Mouse (Mus musculus) testis, adult 2 months (tissue): ENCODE measurements around the gene Tmem265. TPM values are rescaled to one million over a fixed set of nuclear protein-coding genes. Genes with fewer than 3 reads are reported as not detected.

Source experiments
- H3K27ac ChIP-seq: fragments of 200-500 bp; 2 replicates; pipeline ENCODE4 v1.5.1; 2012; ENCODE audit warnings: low read depth, low read length; ENCODE audit not compliant: control insufficient read depth, insufficient read depth
- H3K27me3 ChIP-seq: fragments of 200-500 bp; 2 replicates; pipeline ENCODE4 v1.6.1; 2012; ENCODE audit warnings: mild to moderate bottlenecking, low read length, moderate library complexity; ENCODE audit not compliant: control insufficient read depth, insufficient read depth
- H3K36me3 ChIP-seq: fragments of 200-500 bp; 2 replicates; pipeline ENCODE4 v1.6.1; 2012; ENCODE audit warnings: mild to moderate bottlenecking, low read length; ENCODE audit not compliant: control insufficient read depth, insufficient read depth
- H3K4me1 ChIP-seq: fragments of 200-500 bp; 2 replicates; pipeline ENCODE4 v1.6.1; 2012; ENCODE audit warnings: low read length; ENCODE audit not compliant: control insufficient read depth, insufficient read depth
- H3K4me3 ChIP-seq: fragments of 200-500 bp; 2 replicates; pipeline ENCODE4 v1.5.1; 2012; ENCODE audit warnings: low read depth, mild to moderate bottlenecking, low read length, moderate library complexity, mixed read lengths; ENCODE audit not compliant: control insufficient read depth
- CTCF ChIP-seq: fragments of 200-500 bp; IDR thresholded peaks from 2 replicates; pipeline ENCODE4 v1.5.1; 2012; ENCODE audit warnings: low read depth, mild to moderate bottlenecking, inconsistent platforms, low read length, moderate library complexity; ENCODE audit not compliant: control insufficient read depth, insufficient read depth, insufficient replicate concordance
- POLR2A ChIP-seq: fragments of 200-500 bp; IDR thresholded peaks from 2 replicates; pipeline ENCODE4 v1.6.1; 2012; ENCODE audit warnings: low read depth, mild to moderate bottlenecking, inconsistent platforms, low read length, moderate library complexity; ENCODE audit not compliant: control insufficient read depth
- polyA plus RNA-seq: library from polyadenylated mRNA; depleted of rRNA; stranded (reverse); fragments of >200 nt; gene quantifications from 2 replicates; pipeline ENCODE4 v1.2.3, GENCODE M21; 2012

Gene Tmem265
- polyA plus RNA-seq, 1 experiment, result 4.5 TPM

GRCm38 (mm10) chr7:127573503-127574008 is 12.4 kb downstream of the Tmem265 start:
- Histone ChIP-seq H3K36me3 (no peaks in the 10 kb centered on the region; the same call in 1 of the 2 replicates), H3K27me3 (no peaks in the 10 kb centered on the region), H3K4me1 (peaks cover 3% of the 10 kb centered on the region), H3K27ac (peak overlapping the region; percentile 87), H3K4me3 (peak overlapping the region; percentile 88)
- no peak for TF ChIP-seq CTCF
- TF ChIP-seq POLR2A, result peak; percentile 42; the same call in 1 of the 2 replicates

GRCm38 (mm10) chr7:127574115-127574514 is 12.9 kb downstream of the Tmem265 start:
- peaks cover 3% of the 10 kb centered on the region for H3K4me1 ChIP-seq
- peak overlapping the region; percentile 87; the same call in 1 of the 2 replicates for H3K27ac ChIP-seq
- no peak for TF ChIP-seq CTCF
- TF ChIP-seq POLR2A, result no peak
- H3K4me3 ChIP-seq, result peak overlapping the region; percentile 88
- no peaks in the 10 kb centered on the region; the same call in 1 of the 2 replicates for H3K36me3 ChIP-seq
- no peaks in the 10 kb centered on the region for H3K27me3 ChIP-seq

- TF ChIP-seq POLR2A (no peak), CTCF (no peak)
- no peak overlapping the region for H3K27ac ChIP-seq
- H3K4me1 ChIP-seq, result peaks cover 4% of the 10 kb centered on the region
- no peaks in the 10 kb centered on the region for H3K27me3 ChIP-seq
- no peak overlapping the region for H3K4me3 ChIP-seq
- H3K36me3 ChIP-seq, result peaks cover 3% of the 10 kb centered on the region
Observed at GRCm38 (mm10) chr7:127583260-127583659, 22.1 kb downstream of the Tmem265 start.

DNA sequence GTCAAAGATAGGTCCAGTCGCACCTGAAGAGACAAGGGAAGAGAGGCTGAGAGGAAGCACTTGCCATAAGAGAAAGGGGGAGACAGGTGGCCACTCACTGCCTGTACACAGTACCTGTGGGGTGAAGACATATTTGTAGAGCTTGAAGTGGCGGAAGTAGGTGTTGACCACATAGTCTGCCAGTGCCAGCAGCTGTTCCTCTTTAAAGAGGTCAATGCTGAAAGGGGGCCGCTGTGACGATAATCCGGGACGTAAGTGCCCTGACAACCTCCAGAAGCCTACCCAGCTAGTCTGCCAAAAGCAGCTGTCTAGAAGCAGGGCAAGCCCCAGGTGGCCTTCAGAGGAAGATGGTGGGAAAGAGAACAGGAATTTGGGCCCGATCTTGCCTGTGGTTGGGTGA is 23.8 kb downstream of the Tmem265 start:
- peak overlapping the region; percentile 17; the same call in 1 of the 2 replicates for H3K4me3 ChIP-seq
- TF ChIP-seq POLR2A (no peak), CTCF (no peak)
- no peaks in the 10 kb centered on the region for H3K27me3 ChIP-seq
- H3K36me3 ChIP-seq, result peaks cover 4% of the 10 kb centered on the region; the same call in 1 of the 2 replicates
- H3K4me1 ChIP-seq, result peaks cover 10% of the 10 kb centered on the region
- H3K27ac ChIP-seq, result no peak overlapping the region

DNA sequence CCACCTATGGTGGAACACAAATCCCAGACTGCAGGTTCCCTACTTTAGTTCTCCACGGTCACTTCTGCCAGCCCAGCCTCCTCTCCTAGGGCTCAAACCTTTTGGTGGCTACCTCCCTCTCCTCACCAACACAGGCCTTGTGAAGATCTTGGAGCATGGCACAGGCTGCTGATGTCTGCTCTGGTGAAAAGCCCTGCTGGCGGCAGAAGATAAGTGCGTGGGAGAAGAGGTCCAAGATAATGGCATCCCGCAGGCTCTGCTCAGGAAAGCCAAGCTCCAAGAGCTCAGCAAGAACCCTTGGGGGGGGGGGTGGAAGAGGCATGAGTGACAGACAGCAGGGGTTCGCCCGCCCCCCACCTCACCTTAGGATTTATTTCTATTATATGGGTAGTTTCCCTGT is 25.0 kb downstream of the Tmem265 start:
- H3K4me3 ChIP-seq, result peak overlapping the region; percentile 92
- TF ChIP-seq CTCF (no peak), POLR2A (no peak)
- H3K27ac ChIP-seq, result no peak overlapping the region; the same call in 1 of the 2 replicates
- peaks cover 7% of the 10 kb centered on the region for H3K36me3 ChIP-seq
- no peaks in the 10 kb centered on the region for H3K27me3 ChIP-seq
- peaks cover 14% of the 10 kb centered on the region for H3K4me1 ChIP-seq

GRCm38 (mm10) chr7:127587196-127587595 is 26.0 kb downstream of the Tmem265 start:
- H3K27ac ChIP-seq, result peak overlapping the region; percentile 34; the same call in 1 of the 2 replicates
- peaks cover 9% of the 10 kb centered on the region for H3K36me3 ChIP-seq
- H3K27me3 ChIP-seq, result no peaks in the 10 kb centered on the region
- H3K4me1 ChIP-seq, result peaks cover 14% of the 10 kb centered on the region
- TF ChIP-seq CTCF (no peak), POLR2A (no peak)
- peak overlapping the region; percentile 92 for H3K4me3 ChIP-seq

DNA sequence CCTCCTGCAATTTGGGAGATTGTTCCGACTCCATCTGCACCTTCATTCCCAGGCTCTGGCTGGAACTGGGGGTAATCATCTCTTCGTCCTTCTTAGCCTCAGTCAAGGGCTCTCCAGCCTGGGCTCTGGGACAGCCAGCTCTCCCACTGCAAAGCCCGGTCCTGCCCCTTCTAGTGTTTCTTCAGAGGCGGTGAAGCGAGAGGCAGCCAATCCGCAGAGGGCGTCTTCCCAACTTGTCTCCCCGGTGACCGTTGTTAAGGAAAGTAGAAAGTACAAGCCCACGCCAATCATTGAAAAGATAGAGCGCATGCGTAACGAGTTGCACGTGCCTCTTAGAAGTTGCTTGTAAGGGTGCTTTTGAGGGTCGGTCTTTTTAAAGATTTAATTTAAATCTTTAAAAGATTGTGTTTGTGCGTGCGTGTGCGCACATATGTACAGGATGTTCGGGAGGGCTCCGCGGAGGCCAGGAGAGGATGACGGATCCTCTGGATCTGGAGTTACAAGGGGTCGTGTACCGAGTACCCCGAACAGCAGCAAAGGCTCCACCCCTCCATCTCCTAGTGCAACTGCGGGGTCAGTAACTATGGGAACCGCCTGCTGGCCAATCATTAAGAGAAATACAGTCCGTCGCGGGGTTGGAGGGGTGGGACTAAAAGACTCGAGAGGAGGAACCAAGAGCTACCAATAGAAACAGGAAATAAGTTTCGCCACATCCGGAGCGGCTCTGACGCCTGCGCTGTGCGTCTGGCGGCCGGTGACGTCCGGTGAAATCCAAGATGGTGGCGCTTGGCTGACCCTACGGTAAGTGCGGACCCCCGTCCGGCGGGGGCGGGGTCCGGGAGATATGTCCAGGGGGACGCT is 27.1 kb downstream of the Tmem265 start, which contains the start of the genes Ccdc189 and Rnf40:
Ccdc189 (minus strand) TSS at position 585 of the 861 bp plus-strand sequence.
Rnf40 (plus strand) TSS at position 757 of the 861 bp plus-strand sequence.
- Histone ChIP-seq H3K36me3 (peaks cover 12% of the 10 kb centered on the region), H3K4me3 (peak within 1 kb of the TSS; percentile 92), H3K27me3 (no peaks in the 10 kb centered on the region), H3K4me1 (peaks cover 14% of the 10 kb centered on the region), H3K27ac (peak within 1 kb of the TSS; percentile 94)
- TF ChIP-seq POLR2A (peak; percentile 80), CTCF (no peak)
